Mouse (Mus musculus) heart, adult 2 months (tissue): Measurements from ENCODE around the gene Otogl.

Experiments used
- CTCF ChIP-seq: fragments of 200-600 bp; IDR thresholded peaks from 2 replicates; pipeline ENCODE4 v1.8.1; 2022; ENCODE audit warnings: antibody characterized with exemption, mild to moderate bottlenecking, moderate library complexity
- EP300 ChIP-seq: fragments of 200-500 bp; IDR thresholded peaks from 2 replicates; pipeline ENCODE4 v1.6.1; 2011; ENCODE audit warnings: low read depth, low read length, control low read depth; ENCODE audit not compliant: insufficient read depth
- POLR2A ChIP-seq: fragments of 200-500 bp; IDR thresholded peaks from 2 replicates; pipeline ENCODE4 v1.6.1; 2011; ENCODE audit warnings: mild to moderate bottlenecking, low read depth, low read length, control low read depth; ENCODE audit not compliant: insufficient read depth

GRCm38 (mm10) chr10:107913013-107913412 lies 1.1 kb upstream of the Otogl start:
- TF ChIP-seq CTCF = no peak
- TF ChIP-seq POLR2A = no peak
- no peak for TF ChIP-seq EP300
